Mouse (Mus musculus) embryonic facial prominence, embryonic 12.5 days (tissue): ENCODE results near the gene Gipc3. TPM values are rescaled to one million over a fixed set of nuclear protein-coding genes. Genes with fewer than 3 reads are reported as not detected.
A peak's percentile ranks its signal among the peaks of the same experiment; 100 is the strongest.

Experiments
- ATAC-seq: fragments of 200-750 bp; cut with Nextera tagmentation; 2 replicates; pipeline ENCODE4 v1.8.0; 2017; ENCODE audit not compliant: insufficient number of reproducible peaks, insufficient read depth, low FRiP score, low TSS enrichment
- H3K27ac ChIP-seq: fragments of 300-500 bp; sonication (generic); 2 replicates; pipeline ENCODE4 v1.5.1; 2016; ENCODE audit warnings: mild to moderate bottlenecking
- H3K27me3 ChIP-seq: fragments of 300-500 bp; sonication (generic); 2 replicates; pipeline ENCODE4 v1.6.1; 2016; ENCODE audit warnings: mild to moderate bottlenecking, moderate library complexity
- H3K36me3 ChIP-seq: fragments of 300-500 bp; sonication (generic); 2 replicates; pipeline ENCODE4 v1.6.1; 2016; ENCODE audit warnings: mild to moderate bottlenecking
- H3K4me1 ChIP-seq: fragments of 300-500 bp; sonication (generic); 2 replicates; pipeline ENCODE4 v1.6.1; 2016
- H3K4me2 ChIP-seq: fragments of 300-500 bp; sonication (generic); replicated peaks from 2 replicates; pipeline ENCODE4 v1.6.1; 2016; ENCODE audit warnings: mild to moderate bottlenecking, moderate library complexity
- H3K4me3 ChIP-seq: fragments of 300-500 bp; sonication (generic); 2 replicates; pipeline ENCODE4 v1.5.1; 2016; ENCODE audit warnings: mild to moderate bottlenecking
- H3K9ac ChIP-seq: fragments of 300-500 bp; sonication (generic); 2 replicates; pipeline ENCODE4 v1.6.1; 2016; ENCODE audit warnings: mild to moderate bottlenecking, moderate library complexity
- H3K9me3 ChIP-seq: fragments of 300-500 bp; sonication (generic); 2 replicates; pipeline ENCODE4 v1.6.1; 2016; ENCODE audit warnings: mild to moderate bottlenecking, moderate library complexity
- WGBS: fragments of 180-500 bp; shearing (Covaris S2); methylation state at CpG from one replicate; pipeline ENCODE4 v1.1.7; 2016; 5-methylcytosine and 5-hydroxymethylcytosine counted together
- polyA plus RNA-seq: library from polyadenylated mRNA; unstranded; fragments of >200 nt; fragmentation: Nextera tagmentation; extraction: Ambion mirVana; gene quantifications from 2 replicates; pipeline ENCODE4 v1.2.1, GENCODE M21; 2016

Gene Gipc3
- polyA plus RNA-seq, 1 experiment from 2014 or later, result not detected

DNA sequence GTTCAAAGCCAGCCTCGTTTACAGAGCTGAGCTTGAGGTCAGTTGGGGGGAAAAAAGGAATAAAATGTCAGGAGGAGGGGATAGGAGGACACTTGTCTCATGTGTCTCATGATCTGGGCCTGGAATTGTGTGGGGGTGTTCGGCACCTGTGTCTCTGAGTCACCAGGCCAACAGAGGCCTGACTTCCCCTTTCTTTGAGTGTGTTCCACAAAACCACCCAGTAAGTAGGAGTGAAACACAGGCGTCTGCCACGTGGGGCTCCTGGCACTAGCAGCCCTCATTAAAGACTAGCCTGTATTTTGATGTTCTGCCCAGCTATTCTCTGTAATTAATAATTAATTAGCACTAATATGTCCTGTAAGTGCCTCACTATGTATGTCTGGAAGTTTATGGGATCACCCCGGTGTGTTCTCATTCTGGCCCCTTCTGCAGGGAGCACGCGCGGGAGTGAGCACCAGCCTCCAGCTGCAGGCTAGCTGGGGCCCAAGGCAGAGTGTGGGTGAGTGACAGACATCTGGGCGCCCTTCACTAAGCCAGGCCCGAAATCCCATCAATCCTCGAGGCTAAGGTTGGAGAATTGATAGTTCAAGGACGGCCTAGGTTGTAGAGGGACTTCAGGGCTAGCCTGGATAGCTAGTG lies 13.4 kb upstream of the Gipc3 start:
- Histone ChIP-seq H3K27me3 (no peaks in the 10 kb centered on the region), H3K36me3 (peaks cover 6% of the 10 kb centered on the region; the same call in 1 of the 2 replicates), H3K4me3 (no peak overlapping the region; the same call in 1 of the 2 replicates), H3K27ac (no peak overlapping the region), H3K9ac (no peak overlapping the region), H3K4me1 (peaks cover 23% of the 10 kb centered on the region), H3K4me2 (peak overlapping the region; percentile 98; the same call in 1 of the 2 replicates), H3K9me3 (no peaks in the 10 kb centered on the region)
- ATAC-seq, result no peak
- WGBS, result 59% methylated on average over 12 of the region's 12 CpGs

GRCm38 (mm10) chr10:81355533-81355932 lies 12.5 kb upstream of the Gipc3 start:
- no peaks in the 10 kb centered on the region for H3K36me3 ChIP-seq
- no peaks in the 10 kb centered on the region for H3K9me3 ChIP-seq
- no peak overlapping the region for H3K27ac ChIP-seq
- H3K4me1 ChIP-seq, result peaks cover 16% of the 10 kb centered on the region
- H3K27me3 ChIP-seq, result no peaks in the 10 kb centered on the region
- 73% methylated on average over 4 of the region's 4 CpGs for WGBS
- no peak overlapping the region for H3K9ac ChIP-seq
- no peak overlapping the region for H3K4me2 ChIP-seq
- no peak overlapping the region for H3K4me3 ChIP-seq
- ATAC-seq, result no peak

DNA sequence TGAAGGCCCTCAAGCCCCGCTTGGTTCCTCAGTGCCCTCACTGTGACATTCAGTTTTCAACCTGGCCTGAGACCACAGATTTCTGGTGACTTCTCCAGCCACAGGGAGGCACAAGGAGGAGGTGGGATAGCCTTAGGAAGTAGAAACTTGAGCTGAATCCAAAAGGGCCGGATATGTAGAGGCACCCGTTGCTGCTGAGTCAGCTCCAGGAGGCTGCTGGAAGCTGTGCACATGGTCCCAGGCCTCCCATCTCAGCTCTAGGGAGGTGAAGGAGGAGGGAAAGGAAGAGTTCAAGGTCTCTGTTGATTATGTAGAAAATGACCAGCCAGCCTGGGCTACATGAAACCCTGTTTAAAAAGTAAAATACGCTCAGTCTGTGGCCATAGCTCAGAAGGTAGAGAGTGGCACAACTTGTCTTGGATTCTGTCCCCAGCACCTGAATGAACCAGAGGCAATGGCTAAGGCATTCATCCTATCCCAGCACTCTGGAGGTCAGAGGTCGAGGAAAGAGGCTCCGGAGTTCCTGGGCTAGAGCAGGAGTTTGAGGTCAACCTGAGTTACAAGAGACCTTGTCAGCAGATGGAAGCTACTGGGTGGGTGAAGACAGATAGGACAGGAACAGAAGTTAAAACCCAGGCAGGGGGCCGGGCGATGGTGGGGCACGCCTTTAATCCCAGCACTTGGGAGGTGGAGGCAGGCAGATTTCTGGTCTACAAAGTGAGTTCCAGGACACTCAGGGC lies 11.8 kb upstream of the Gipc3 start:
- 52% methylated on average over 9 of the region's 9 CpGs for WGBS
- ATAC-seq, result no peak
- no peak overlapping the region for H3K4me3 ChIP-seq
- H3K36me3 ChIP-seq, result no peaks in the 10 kb centered on the region
- no peak overlapping the region for H3K27ac ChIP-seq
- peaks cover 13% of the 10 kb centered on the region for H3K4me1 ChIP-seq
- no peak overlapping the region for H3K4me2 ChIP-seq
- no peaks in the 10 kb centered on the region for H3K27me3 ChIP-seq
- H3K9me3 ChIP-seq, result no peaks in the 10 kb centered on the region
- no peak overlapping the region for H3K9ac ChIP-seq

GRCm38 (mm10) chr10:81351678-81352291 lies 8.7 kb upstream of the Gipc3 start:
- Histone ChIP-seq H3K27ac (no peak overlapping the region), H3K4me2 (no peak overlapping the region), H3K9ac (no peak overlapping the region), H3K27me3 (peaks cover 8% of the 10 kb centered on the region; the same call in 1 of the 2 replicates), H3K9me3 (no peaks in the 10 kb centered on the region), H3K36me3 (peaks cover 15% of the 10 kb centered on the region), H3K4me1 (peaks cover 19% of the 10 kb centered on the region), H3K4me3 (no peak overlapping the region)
- no peak for ATAC-seq
- WGBS, result 26% methylated on average over 9 of the region's 9 CpGs

- Histone ChIP-seq H3K9me3 (no peaks in the 10 kb centered on the region), H3K9ac (peak within 1 kb of the TSS; percentile 91), H3K4me3 (peak within 1 kb of the TSS; percentile 94), H3K4me2 (peak within 1 kb of the TSS; percentile 90), H3K27ac (peak within 1 kb of the TSS; percentile 75), H3K36me3 (peaks cover 17% of the 10 kb centered on the region), H3K27me3 (peaks cover 16% of the 10 kb centered on the region), H3K4me1 (peaks cover 24% of the 10 kb centered on the region)
- 0% methylated on average over 54 of the region's 54 CpGs for WGBS
- ATAC-seq, result peak; percentile 94
These were observed 7.4 kb upstream of the Gipc3 start, which contains the start of gene Hmg20b for GRCm38 (mm10) chr10:81350351-81351063. Gene Hmg20b (minus strand): TSS chr10:81350480.

DNA sequence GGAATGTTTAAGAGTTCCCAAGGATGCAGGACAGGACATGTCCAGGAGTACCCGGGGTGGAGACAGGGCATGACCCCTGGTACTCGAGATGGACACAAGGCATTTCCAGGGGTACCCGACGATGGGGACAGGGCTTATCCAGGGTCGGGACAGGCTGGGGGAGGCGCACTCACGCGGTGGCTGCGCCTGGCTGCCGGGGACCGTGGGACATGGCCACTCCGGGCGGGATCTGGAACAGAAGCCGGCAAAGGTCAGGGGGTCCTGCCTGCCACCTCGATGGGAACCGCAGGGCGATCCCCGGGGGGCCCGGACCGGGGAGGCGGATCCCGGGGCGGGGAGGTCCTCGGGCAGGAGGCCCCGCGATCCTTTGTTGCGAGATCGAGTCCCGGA lies 6.9 kb upstream of the Gipc3 start:
- Histone ChIP-seq H3K4me1 (peaks cover 24% of the 10 kb centered on the region), H3K36me3 (peaks cover 22% of the 10 kb centered on the region), H3K4me3 (peak overlapping the region; percentile 94), H3K9me3 (no peaks in the 10 kb centered on the region), H3K27me3 (peaks cover 21% of the 10 kb centered on the region), H3K4me2 (peak overlapping the region; percentile 90), H3K9ac (peak overlapping the region; percentile 91), H3K27ac (peak overlapping the region; percentile 75)
- peak; percentile 3; the same call in 1 of the 2 replicates for ATAC-seq
- WGBS, result under 1% methylated on average over 29 of the region's 29 CpGs

GRCm38 (mm10) chr10:81349146-81349545 lies 6.1 kb upstream of the Gipc3 start:
- Histone ChIP-seq H3K9me3 (no peaks in the 10 kb centered on the region), H3K4me3 (peak overlapping the region; percentile 94), H3K4me2 (peak overlapping the region; percentile 90), H3K27ac (peak overlapping the region; percentile 54; the same call in 1 of the 2 replicates), H3K4me1 (peaks cover 24% of the 10 kb centered on the region), H3K9ac (peak overlapping the region; percentile 91), H3K27me3 (peaks cover 29% of the 10 kb centered on the region), H3K36me3 (peaks cover 22% of the 10 kb centered on the region)
- no peak for ATAC-seq
- WGBS, result 4% methylated on average over 11 of the region's 12 CpGs

GRCm38 (mm10) chr10:81346453-81347067 lies 3.5 kb upstream of the Gipc3 start:
- Histone ChIP-seq H3K9ac (peak overlapping the region; percentile 28; the same call in 1 of the 2 replicates), H3K27me3 (peaks cover 54% of the 10 kb centered on the region), H3K4me1 (peaks cover 27% of the 10 kb centered on the region), H3K4me2 (peak overlapping the region; percentile 52), H3K4me3 (peak overlapping the region; percentile 20), H3K36me3 (peaks cover 22% of the 10 kb centered on the region), H3K9me3 (no peaks in the 10 kb centered on the region), H3K27ac (no peak overlapping the region)
- 9% methylated on average over 55 of the region's 55 CpGs for WGBS
- ATAC-seq, result no peak

DNA sequence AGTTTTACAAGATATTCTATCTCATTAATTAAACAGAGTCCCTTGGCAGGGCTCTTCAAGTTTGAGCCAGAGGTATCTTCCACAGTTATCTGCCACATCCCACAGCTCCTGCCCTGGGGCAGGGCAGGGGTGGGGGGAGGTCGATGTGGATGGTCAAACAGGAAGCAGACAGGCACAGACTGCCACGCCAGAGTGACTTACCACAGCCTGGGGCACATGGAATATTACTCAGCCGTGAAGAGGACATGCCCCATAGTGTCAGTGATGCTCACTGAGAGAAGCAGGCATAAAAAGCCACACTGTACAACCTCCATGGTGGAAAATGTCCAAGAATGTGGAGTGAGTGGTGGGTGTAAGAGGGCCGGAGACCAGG lies 2.1 kb upstream of the Gipc3 start:
- H3K9ac ChIP-seq, result no peak overlapping the region
- H3K27ac ChIP-seq, result no peak overlapping the region
- H3K4me1 ChIP-seq, result peaks cover 27% of the 10 kb centered on the region
- H3K4me3 ChIP-seq, result no peak overlapping the region
- ATAC-seq, result no peak
- H3K9me3 ChIP-seq, result no peaks in the 10 kb centered on the region
- peaks cover 22% of the 10 kb centered on the region for H3K36me3 ChIP-seq
- H3K27me3 ChIP-seq, result peaks cover 67% of the 10 kb centered on the region
- 77% methylated on average over 4 of the region's 4 CpGs for WGBS
- H3K4me2 ChIP-seq, result no peak overlapping the region

- no peak overlapping the region for H3K4me3 ChIP-seq
- peaks cover 25% of the 10 kb centered on the region for H3K4me1 ChIP-seq
These were observed 1.5 kb upstream of the Gipc3 start for GRCm38 (mm10) chr10:81344421-81345161.

More at GRCm38 (mm10) chr10:81344421-81345161, 1.5 kb upstream of the Gipc3 start:
- Histone ChIP-seq H3K36me3 (peaks cover 22% of the 10 kb centered on the region), H3K27me3 (peaks cover 68% of the 10 kb centered on the region), H3K4me2 (no peak overlapping the region), H3K27ac (no peak overlapping the region), H3K9ac (no peak overlapping the region), H3K9me3 (no peaks in the 10 kb centered on the region)
- no peak for ATAC-seq
- 54% methylated on average over 8 of the region's 8 CpGs for WGBS
